Mouse (Mus musculus) ES-Bruce4 (cell line): ENCODE data around the gene Ppp1r12a. TPM values are rescaled to one million over a fixed set of nuclear protein-coding genes. Genes with fewer than 3 reads are reported as not detected.

Experiments used
- H3K27ac ChIP-seq: 2 replicates; pipeline ENCODE4 v1.5.1; 2012; ENCODE audit warnings: low read length, inconsistent platforms; ENCODE audit not compliant: insufficient read depth
- H3K27me3 ChIP-seq: 2 replicates; pipeline ENCODE4 v1.6.1; 2012; ENCODE audit warnings: mild to moderate bottlenecking, low read length, inconsistent platforms; ENCODE audit not compliant: control insufficient read depth, poor library complexity, insufficient read depth, severe bottlenecking
- H3K36me3 ChIP-seq: 2 replicates; pipeline ENCODE4 v1.6.1; 2012; ENCODE audit warnings: inconsistent platforms, mild to moderate bottlenecking, low read length, moderate library complexity; ENCODE audit not compliant: control insufficient read depth, poor library complexity, insufficient read depth, severe bottlenecking
- H3K4me1 ChIP-seq: one replicate; pipeline ENCODE4 v1.8.1; 2011; ENCODE audit warnings: low read length; ENCODE audit not compliant: control insufficient read depth, insufficient read depth
- H3K4me3 ChIP-seq: 2 replicates; pipeline ENCODE4 v1.5.1; 2011; ENCODE audit warnings: low read depth, mild to moderate bottlenecking, low read length
- H3K9ac ChIP-seq: 2 replicates; pipeline ENCODE4 v1.6.1; 2012; ENCODE audit warnings: low read depth, mild to moderate bottlenecking, inconsistent platforms; ENCODE audit not compliant: poor library complexity, severe bottlenecking
- H3K9me3 ChIP-seq: replicated peaks from 2 replicates; pipeline ENCODE4 v1.6.1; 2012; ENCODE audit warnings: mild to moderate bottlenecking, low read length, inconsistent platforms; ENCODE audit not compliant: control insufficient read depth, poor library complexity, insufficient read depth, severe bottlenecking
- CTCF ChIP-seq: IDR thresholded peaks from one replicate; pipeline ENCODE4 v1.8.1; 2011; ENCODE audit warnings: low read depth, low read length
- EP300 ChIP-seq: IDR thresholded peaks from 2 replicates; pipeline ENCODE4 v1.6.1; 2011; ENCODE audit warnings: low read depth, low read length; ENCODE audit not compliant: insufficient read depth
- POLR2A ChIP-seq: IDR thresholded peaks from one replicate; pipeline ENCODE4 v1.8.1; 2011; ENCODE audit warnings: low read length; ENCODE audit not compliant: insufficient read depth
- polyA plus RNA-seq: library from polyadenylated mRNA; stranded (reverse); fragments of >200 nt; gene quantifications from 2 replicates; pipeline ENCODE4 v1.2.4, GENCODE M21; 2011; ENCODE audit warnings: low read depth; ENCODE audit not compliant: missing spikeins, insufficient read depth, insufficient read length

The Ppp1r12a gene
- polyA plus RNA-seq, 1 experiment = 170 TPM

DNA sequence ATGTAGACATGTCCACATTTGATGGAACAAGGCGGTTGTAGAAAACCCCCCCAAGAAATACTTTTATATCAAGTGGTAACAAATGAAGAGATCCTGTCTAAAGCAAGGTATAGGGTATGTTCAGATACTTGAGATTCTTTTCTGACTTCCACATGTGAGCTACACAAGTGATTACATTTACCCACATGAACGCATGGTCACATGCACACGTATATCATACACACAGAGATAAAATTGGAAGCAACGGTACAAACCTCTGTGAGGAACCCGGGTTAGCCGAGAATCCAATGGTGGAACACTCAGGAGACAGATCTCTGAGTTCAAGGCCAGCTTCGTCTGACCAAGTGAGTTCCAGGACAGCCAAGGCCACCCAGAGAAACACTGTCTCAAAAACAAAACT, 166.4 kb downstream of the Ppp1r12a start:
- no peak overlapping the region for H3K4me3 ChIP-seq
- no peak for TF ChIP-seq CTCF
- no peak for TF ChIP-seq EP300
- no peak for TF ChIP-seq POLR2A
- H3K27me3 ChIP-seq = no peaks in the 10 kb centered on the region
- no peak overlapping the region for H3K9ac ChIP-seq
- H3K4me1 ChIP-seq = no peaks in the 10 kb centered on the region
- no peak overlapping the region for H3K27ac ChIP-seq
- H3K36me3 ChIP-seq = no peaks in the 10 kb centered on the region
- H3K9me3 ChIP-seq = peaks cover 10% of the 10 kb centered on the region

- no peak for TF ChIP-seq EP300
- no peak overlapping the region for H3K9ac ChIP-seq
- H3K9me3 ChIP-seq = peaks cover 10% of the 10 kb centered on the region
- H3K36me3 ChIP-seq = no peaks in the 10 kb centered on the region
- no peak overlapping the region for H3K27ac ChIP-seq
- no peaks in the 10 kb centered on the region for H3K4me1 ChIP-seq
- no peak overlapping the region for H3K4me3 ChIP-seq
- no peaks in the 10 kb centered on the region for H3K27me3 ChIP-seq
These were observed 167.0 kb downstream of the Ppp1r12a start for GRCm38 (mm10) chr10:108328983-108329382.

GRCm38 (mm10) chr10:108329771-108330170, 167.8 kb downstream of the Ppp1r12a start:
- no peaks in the 10 kb centered on the region for H3K27me3 ChIP-seq
- TF ChIP-seq EP300 = no peak
- TF ChIP-seq CTCF = no peak
- no peak for TF ChIP-seq POLR2A
- no peak overlapping the region for H3K9ac ChIP-seq
- no peak overlapping the region for H3K4me3 ChIP-seq
- no peaks in the 10 kb centered on the region for H3K36me3 ChIP-seq
- H3K9me3 ChIP-seq = peaks cover 3% of the 10 kb centered on the region; the same call in 1 of the 2 replicates
- no peaks in the 10 kb centered on the region for H3K4me1 ChIP-seq
- no peak overlapping the region for H3K27ac ChIP-seq

- Histone ChIP-seq H3K36me3 (peaks cover 4% of the 10 kb centered on the region; the same call in 1 of the 2 replicates), H3K9ac (peak overlapping the region; percentile 50), H3K27me3 (no peaks in the 10 kb centered on the region), H3K27ac (peak overlapping the region; percentile 7; the same call in 1 of the 2 replicates), H3K4me3 (peak overlapping the region; percentile 74), H3K4me1 (no peaks in the 10 kb centered on the region), H3K9me3 (no peaks in the 10 kb centered on the region)
- TF ChIP-seq EP300 (no peak), CTCF (no peak), POLR2A (no peak)
These were observed 169.0 kb downstream of the Ppp1r12a start for GRCm38 (mm10) chr10:108330964-108331363.

DNA sequence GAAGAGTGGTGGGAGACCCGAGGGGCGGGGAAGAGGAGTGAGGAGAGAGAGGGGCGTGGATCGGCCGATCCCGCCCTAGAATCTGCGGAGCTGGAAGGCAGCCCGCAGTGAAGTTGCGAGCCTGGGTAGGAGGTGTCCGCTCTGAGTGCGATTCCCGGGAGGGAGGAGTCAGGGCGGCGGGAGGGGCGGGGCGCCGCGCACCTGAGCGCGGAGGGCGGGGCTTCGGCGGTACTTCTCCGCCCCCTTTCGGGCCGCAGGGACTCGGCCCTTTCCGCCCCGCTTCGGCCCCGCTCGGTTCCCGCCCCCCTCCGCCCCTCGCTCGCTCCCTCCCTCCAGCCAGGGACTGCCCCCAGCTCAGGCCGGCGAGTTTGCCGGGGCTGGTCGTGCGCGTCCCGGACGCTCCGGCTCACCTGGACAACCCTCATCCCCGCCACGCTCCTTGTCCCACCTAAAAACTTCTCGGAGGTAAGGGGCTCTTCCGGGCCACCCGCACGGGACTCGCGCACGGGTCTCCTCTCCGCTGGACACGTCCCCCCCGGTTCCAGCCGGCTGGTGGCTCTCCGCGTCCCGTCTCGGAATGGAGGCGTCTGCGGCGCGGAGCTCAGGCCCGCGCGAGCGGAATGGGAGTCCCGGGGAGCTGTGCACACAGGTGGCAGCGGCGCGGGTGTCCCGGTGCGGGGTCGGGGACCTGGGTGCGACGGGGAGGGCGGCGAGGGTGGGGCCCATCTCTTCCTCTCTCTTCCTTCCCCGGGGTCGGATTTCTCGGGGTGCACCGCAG, 170.0 kb downstream of the Ppp1r12a start, which contains the start of gene Pawr:
Pawr (plus strand) TSS at position 338 of the 778 bp plus-strand sequence.
- TF ChIP-seq EP300 (no peak; the same call in 1 of the 2 replicates), POLR2A (peak; percentile 51)
- H3K4me3 ChIP-seq = peak within 1 kb of the TSS; percentile 86
- peak within 1 kb of the TSS; percentile 47 for H3K27ac ChIP-seq
- H3K27me3 ChIP-seq = no peaks in the 10 kb centered on the region
- H3K4me1 ChIP-seq = no peaks in the 10 kb centered on the region
- peak within 1 kb of the TSS; percentile 97 for H3K9ac ChIP-seq
- peaks cover 10% of the 10 kb centered on the region for H3K36me3 ChIP-seq
- H3K9me3 ChIP-seq = no peaks in the 10 kb centered on the region
